Mouse (Mus musculus) myocyte (in vitro differentiated cells): ENCODE measurements around the gene Olfr204. TPM values are rescaled to one million over a fixed set of nuclear protein-coding genes. Genes with fewer than 3 reads are reported as not detected.
"Not testable (repeated sequence)": the region's sequence is repeated elsewhere in the genome, so short reads cannot be mapped to it uniquely, and the experiment has no call there.

ENCODE experiments used
- H3K27me3 ChIP-seq: one replicate; pipeline ENCODE4 v1.6.1; 2011; ENCODE audit not compliant: control insufficient read depth, insufficient read depth, insufficient read length
- H3K36me3 ChIP-seq: one replicate; pipeline ENCODE4 v1.6.1; 2011; ENCODE audit not compliant: control insufficient read depth, insufficient read depth
- H3K4me2 ChIP-seq: one replicate; pipeline ENCODE4 v1.6.1; 2011; ENCODE audit warnings: low read depth, control low read depth
- H3K4me3 ChIP-seq: one replicate; pipeline ENCODE4 v1.5.1; 2011; ENCODE audit warnings: mild to moderate bottlenecking, control low read depth, moderate library complexity
- H3K79me2 ChIP-seq: one replicate; pipeline ENCODE4 v1.6.1; 2011; ENCODE audit not compliant: control insufficient read depth, insufficient read depth
- H3ac ChIP-seq: one replicate; pipeline ENCODE4 v1.6.1; 2011; ENCODE audit not compliant: control insufficient read depth, insufficient read length
- CEBPB ChIP-seq: IDR thresholded peaks from 2 replicates; pipeline ENCODE4 v1.6.1; 2011; ENCODE audit warnings: mild to moderate bottlenecking, moderate library complexity; ENCODE audit not compliant: poor library complexity, insufficient read depth, severe bottlenecking
- E2F4 ChIP-seq: IDR thresholded peaks from one replicate; pipeline ENCODE4 v1.6.1; 2011; ENCODE audit warnings: mild to moderate bottlenecking, control low read depth, moderate library complexity; ENCODE audit not compliant: insufficient read depth
- MAX ChIP-seq: IDR thresholded peaks from one replicate; pipeline ENCODE4 v1.6.1; 2011; ENCODE audit warnings: low read depth, mild to moderate bottlenecking, control low read depth
- MYOD1 ChIP-seq, 3 experiments: IDR thresholded peaks; one replicate each; pipeline ENCODE4 v1.6.1; 2011; ENCODE audit warnings: control low read depth in 2 of 3, low read depth in 2 of 3, mild to moderate bottlenecking in 2 of 3, moderate library complexity in 1 of 3; ENCODE audit not compliant: insufficient read length in 2 of 3, control insufficient read depth in 1 of 3
- MYOG ChIP-seq, 3 experiments: IDR thresholded peaks; one replicate each; pipeline ENCODE4 v1.6.1; 2011; ENCODE audit warnings: control low read depth in 2 of 3, low read depth in 2 of 3, mild to moderate bottlenecking in 2 of 3; ENCODE audit not compliant: insufficient read length in 2 of 3, control insufficient read depth in 1 of 3, insufficient read depth in 1 of 3
- POLR2A ChIP-seq: IDR thresholded peaks from one replicate; pipeline ENCODE4 v1.6.1; 2011; ENCODE audit warnings: low read depth, mild to moderate bottlenecking, control low read depth, moderate library complexity; ENCODE audit not compliant: insufficient read length
- POLR2AphosphoS2 ChIP-seq: IDR thresholded peaks from one replicate; pipeline ENCODE4 v1.6.1; 2011; ENCODE audit warnings: low read depth, control low read depth; ENCODE audit not compliant: insufficient read length
- REST ChIP-seq: IDR thresholded peaks from one replicate; pipeline ENCODE4 v1.6.1; 2011; ENCODE audit warnings: mild to moderate bottlenecking, control low read depth, moderate library complexity; ENCODE audit not compliant: insufficient read depth, insufficient read length
- SRF ChIP-seq: IDR thresholded peaks from one replicate; pipeline ENCODE4 v1.6.1; 2011; ENCODE audit warnings: low read depth; ENCODE audit not compliant: control insufficient read depth, insufficient read length
- TCF12 ChIP-seq: IDR thresholded peaks from one replicate; pipeline ENCODE4 v1.6.1; 2011; ENCODE audit warnings: mild to moderate bottlenecking, control low read depth; ENCODE audit not compliant: poor library complexity, insufficient read depth, severe bottlenecking
- TCF3 ChIP-seq: IDR thresholded peaks from one replicate; pipeline ENCODE4 v1.6.1; 2011; ENCODE audit warnings: low read depth, control low read depth; ENCODE audit not compliant: insufficient read length
- USF1 ChIP-seq: IDR thresholded peaks from one replicate; pipeline ENCODE4 v1.6.1; 2011; ENCODE audit warnings: low read depth, mild to moderate bottlenecking, control low read depth, moderate library complexity
- polyA plus RNA-seq: library from polyadenylated mRNA; unstranded; fragments of >200 nt; fragmentation: generic; extraction: Trizol; gene quantifications from one replicate; pipeline ENCODE4 v1.2.1, GENCODE M21; 2012; ENCODE audit warnings: missing spikeins

The Olfr204 gene
- polyA plus RNA-seq, result not detected

- no peak for TF ChIP-seq MAX
- no peak for TF ChIP-seq POLR2A
- TF ChIP-seq E2F4, result no peak
- TF ChIP-seq MYOG (IDR thresholded peaks at IDR 0.05; ENCODE audit: control insufficient read depth in 1 of 3, insufficient read depth in 1 of 3, insufficient read length in 2 of 3, low read depth in 2 of 3), result no peak
- no peak for TF ChIP-seq POLR2AphosphoS2
- TF ChIP-seq SRF, result no peak
- no peak for TF ChIP-seq MYOD1 (IDR thresholded peaks at IDR 0.05; ENCODE audit: control insufficient read depth in 1 of 3, insufficient read length in 2 of 3, low read depth in 2 of 3)
- TF ChIP-seq CEBPB, result no peak
- no peak for TF ChIP-seq USF1
- TF ChIP-seq REST, result no peak
- TF ChIP-seq TCF3, result no peak
- no peak for TF ChIP-seq TCF12
- Histone ChIP-seq H3ac (no peak within 1 kb of the TSS), H3K27me3 (no peaks in the 10 kb centered on the region), H3K4me3 (no peak within 1 kb of the TSS), H3K4me2 (no peak within 1 kb of the TSS), H3K36me3 (no peaks in the 10 kb centered on the region), H3K79me2 (no peaks in the 10 kb centered on the region)
Measured at GRCm38 (mm10) chr16:59318148-59318547, at the start of gene Olfr204. Olfr204 (minus strand) TSS chr16:59318248.

- no peak within 1 kb of the TSS for H3K4me2 ChIP-seq
Measured at GRCm38 (mm10) chr16:59363893-59364292, 45.8 kb upstream of the Olfr204 start, which contains the start of gene Olfr209. Olfr209 (minus strand) TSS chr16:59363993.

GRCm38 (mm10) chr16:59349146-59349545 lies 31.1 kb upstream of the Olfr204 start, which contains the start of gene Olfr206:
Olfr206 (minus strand) TSS chr16:59349246.
- no peaks in the 10 kb centered on the region for H3K79me2 ChIP-seq
- no peak within 1 kb of the TSS for H3ac ChIP-seq
- no peak within 1 kb of the TSS for H3K4me3 ChIP-seq
- no peak within 1 kb of the TSS for H3K4me2 ChIP-seq
- H3K27me3 ChIP-seq, result no peaks in the 10 kb centered on the region
- H3K36me3 ChIP-seq, result no peaks in the 10 kb centered on the region
- no peak for TF ChIP-seq MAX
- TF ChIP-seq POLR2A, result no peak
- TF ChIP-seq REST, result no peak
- no peak for TF ChIP-seq CEBPB
- no peak for TF ChIP-seq SRF
- no peak for TF ChIP-seq MYOG (IDR thresholded peaks at IDR 0.05; ENCODE audit: control insufficient read depth in 1 of 3, insufficient read depth in 1 of 3, insufficient read length in 2 of 3, low read depth in 2 of 3)
- TF ChIP-seq TCF12, result no peak
- TF ChIP-seq E2F4, result no peak
- no peak for TF ChIP-seq USF1
- TF ChIP-seq POLR2AphosphoS2, result no peak
- TF ChIP-seq MYOD1 (IDR thresholded peaks at IDR 0.05; ENCODE audit: control insufficient read depth in 1 of 3, insufficient read length in 2 of 3, low read depth in 2 of 3), result no peak
- no peak for TF ChIP-seq TCF3

More at GRCm38 (mm10) chr16:59363893-59364292, 45.8 kb upstream of the Olfr204 start, which contains the start of gene Olfr209:
- Histone ChIP-seq H3ac (no peak within 1 kb of the TSS), H3K79me2 (no peaks in the 10 kb centered on the region), H3K4me3 (no peak within 1 kb of the TSS), H3K36me3 (no peaks in the 10 kb centered on the region), H3K27me3 (no peaks in the 10 kb centered on the region)
- TF ChIP-seq TCF12, result no peak
- TF ChIP-seq SRF, result no peak
- TF ChIP-seq POLR2A, result no peak
- TF ChIP-seq MYOD1 (IDR thresholded peaks at IDR 0.05; ENCODE audit: control insufficient read depth in 1 of 3, insufficient read length in 2 of 3, low read depth in 2 of 3), result no peak
- no peak for TF ChIP-seq MAX
- TF ChIP-seq CEBPB, result no peak
- no peak for TF ChIP-seq E2F4
- no peak for TF ChIP-seq REST
- no peak for TF ChIP-seq MYOG (IDR thresholded peaks at IDR 0.05; ENCODE audit: control insufficient read depth in 1 of 3, insufficient read depth in 1 of 3, insufficient read length in 2 of 3, low read depth in 2 of 3)
- no peak for TF ChIP-seq USF1
- TF ChIP-seq TCF3, result no peak
- no peak for TF ChIP-seq POLR2AphosphoS2

GRCm38 (mm10) chr16:59331038-59331437 lies 13.0 kb upstream of the Olfr204 start, which contains the start of gene Olfr205:
Olfr205 (minus strand) TSS chr16:59331138.
- Histone ChIP-seq H3K4me2 (no peak within 1 kb of the TSS), H3K36me3 (no peaks in the 10 kb centered on the region), H3ac (no peak within 1 kb of the TSS), H3K4me3 (no peak within 1 kb of the TSS), H3K79me2 (no peaks in the 10 kb centered on the region), H3K27me3 (no peaks in the 10 kb centered on the region)
- no peak for TF ChIP-seq MYOG (IDR thresholded peaks at IDR 0.05; ENCODE audit: control insufficient read depth in 1 of 3, insufficient read depth in 1 of 3, insufficient read length in 2 of 3, low read depth in 2 of 3)
- no peak for TF ChIP-seq MYOD1 (IDR thresholded peaks at IDR 0.05; ENCODE audit: control insufficient read depth in 1 of 3, insufficient read length in 2 of 3, low read depth in 2 of 3)
- no peak for TF ChIP-seq REST
- no peak for TF ChIP-seq CEBPB
- TF ChIP-seq USF1, result no peak
- TF ChIP-seq POLR2AphosphoS2, result no peak
- TF ChIP-seq E2F4, result no peak
- no peak for TF ChIP-seq TCF12
- TF ChIP-seq SRF, result no peak
- no peak for TF ChIP-seq TCF3
- TF ChIP-seq POLR2A, result no peak
- no peak for TF ChIP-seq MAX

GRCm38 (mm10) chr16:59323262-59323661 lies 5.2 kb upstream of the Olfr204 start:
- H3K4me3 ChIP-seq, H3ac ChIP-seq, H3K27me3 ChIP-seq, H3K4me2 ChIP-seq, H3K79me2 ChIP-seq, H3K36me3 ChIP-seq: not testable (repeated sequence)
